Mouse (Mus musculus) thymus, adult 18-20 months (tissue): ENCODE measurements at regions not wholly inside any gene's neighbourhood (a gene's known extent, or its start where the extent isn't known, plus 50 kb on each side); places are given as distances from the start of the nearest gene placed in this dataset.

Source experiments
- DNase-seq, 2 experiments: peaks; one replicate each; pipeline ENCODE4 v3.0.0; 2022; ENCODE audit warnings: mixed read lengths in 2 of 2

GRCm38 (mm10) chr11:111735446-111735845 is 669.5 kb downstream of the Kcnj2 start:
- DNase-seq: no peak

GRCm38 (mm10) chr11:111735961-111736360 is 670.0 kb downstream of the Kcnj2 start:
- no peak for DNase-seq

GRCm38 (mm10) chr11:111743356-111743755 is 677.4 kb downstream of the Kcnj2 start:
- DNase-seq: no peak

- no peak for DNase-seq
Measured at GRCm38 (mm10) chr11:111747262-111747946, 681.4 kb downstream of the Kcnj2 start.

- DNase-seq: no peak
Measured at GRCm38 (mm10) chr11:111747947-111748322, 682.0 kb downstream of the Kcnj2 start.

GRCm38 (mm10) chr11:111748496-111748895 is 682.5 kb downstream of the Kcnj2 start:
- no peak for DNase-seq

- no peak for DNase-seq
Measured at GRCm38 (mm10) chr11:111754735-111755134, 688.8 kb downstream of the Kcnj2 start.

GRCm38 (mm10) chr11:111763081-111763480 is 697.1 kb downstream of the Kcnj2 start:
- no peak for DNase-seq

- no peak for DNase-seq
Measured at GRCm38 (mm10) chr11:111766371-111767011, 700.5 kb downstream of the Kcnj2 start.

GRCm38 (mm10) chr11:111767012-111767392 is 701.0 kb downstream of the Kcnj2 start:
- no peak for DNase-seq

GRCm38 (mm10) chr11:111774108-111774679 is 708.2 kb downstream of the Kcnj2 start:
- DNase-seq: no peak

GRCm38 (mm10) chr11:111781321-111781720 is 715.4 kb downstream of the Kcnj2 start:
- no peak for DNase-seq

- no peak for DNase-seq
Measured at GRCm38 (mm10) chr11:111791267-111791926, 725.4 kb downstream of the Kcnj2 start.

- DNase-seq: no peak
Measured at GRCm38 (mm10) chr11:111801033-111801432, 735.1 kb downstream of the Kcnj2 start.

GRCm38 (mm10) chr11:111816176-111816775 is 750.3 kb downstream of the Kcnj2 start:
- no peak for DNase-seq

GRCm38 (mm10) chr11:111818124-111818523 is 752.2 kb downstream of the Kcnj2 start:
- DNase-seq: no peak

- no peak for DNase-seq
Measured at GRCm38 (mm10) chr11:111820356-111820755, 754.4 kb downstream of the Kcnj2 start.

- DNase-seq: no peak
Measured at GRCm38 (mm10) chr11:111828455-111828854, 762.5 kb downstream of the Kcnj2 start.

GRCm38 (mm10) chr11:111838996-111839395 is 773.0 kb downstream of the Kcnj2 start:
- no peak for DNase-seq

GRCm38 (mm10) chr11:111843728-111844258 is 777.8 kb downstream of the Kcnj2 start:
- DNase-seq: no peak

- DNase-seq: no peak
Measured at GRCm38 (mm10) chr11:111844382-111845027, 778.5 kb downstream of the Kcnj2 start.

- no peak for DNase-seq
Measured at GRCm38 (mm10) chr11:111857288-111857687, 791.3 kb downstream of the Kcnj2 start.
